Mouse (Mus musculus) skeletal muscle tissue, adult 2 months (tissue): ENCODE results near the gene Nudcd2.
"Not testable (repeated sequence)": the region's sequence is repeated elsewhere in the genome, so short reads cannot be mapped to it uniquely, and the experiment has no call there.

Source experiments
- DNase-seq: peaks from one replicate; pipeline ENCODE4 v3.0.0-alpha.2; 2012; ENCODE audit warnings: low read depth, low spot score

Nudcd2 gene

DNA sequence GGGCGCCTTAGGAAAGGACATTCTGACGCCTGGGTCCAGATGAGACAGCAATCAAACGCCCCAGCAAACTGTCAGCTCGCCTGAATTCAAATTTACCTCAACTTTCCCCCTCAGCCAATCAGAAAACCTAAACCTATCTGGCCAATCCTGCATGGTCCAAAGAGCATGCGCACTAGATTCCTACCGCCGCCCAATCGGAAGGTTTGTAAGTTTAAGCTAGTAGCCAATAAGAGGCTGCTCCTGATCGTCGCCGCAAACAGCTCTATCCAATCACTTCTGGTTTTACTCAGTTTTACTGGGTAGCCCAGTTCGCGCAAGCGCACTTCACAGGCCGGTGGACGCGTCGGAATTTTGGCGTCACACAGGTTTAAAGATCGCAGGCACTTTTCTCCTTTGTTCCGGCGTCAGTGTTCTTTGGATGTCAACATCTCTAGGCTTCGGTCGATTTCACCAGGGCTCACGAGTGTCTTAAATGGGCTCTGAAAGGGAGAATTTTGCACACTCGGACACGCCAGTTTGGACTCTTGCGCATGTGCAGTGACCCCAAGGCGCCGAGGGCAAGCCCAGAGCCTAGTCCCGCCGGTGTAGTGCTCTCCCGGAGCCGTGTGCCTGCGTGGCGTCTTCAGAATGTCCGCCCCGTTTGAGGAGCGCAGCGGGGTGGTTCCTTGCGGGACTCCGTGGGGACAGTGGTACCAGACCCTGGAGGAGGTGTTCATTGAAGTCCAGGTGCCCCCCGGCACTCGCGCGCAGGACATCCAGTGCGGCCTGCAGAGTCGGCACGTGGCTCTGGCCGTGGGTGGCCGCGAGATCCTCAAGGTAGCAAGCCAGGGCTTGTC, at the start of gene Nudcd2, which contains the start of gene Hmmr:
Gene Nudcd2, plus strand, starts transcription at position 329 of the 836 bp plus-strand sequence.
Gene Hmmr, minus strand, starts transcription at position 84 of the 836 bp plus-strand sequence.
- peak; percentile 99 for DNase-seq

- peak; percentile 39 for DNase-seq
These were observed 42.9 kb upstream of the Nudcd2 start for GRCm38 (mm10) chr11:40690444-40691127.

DNA sequence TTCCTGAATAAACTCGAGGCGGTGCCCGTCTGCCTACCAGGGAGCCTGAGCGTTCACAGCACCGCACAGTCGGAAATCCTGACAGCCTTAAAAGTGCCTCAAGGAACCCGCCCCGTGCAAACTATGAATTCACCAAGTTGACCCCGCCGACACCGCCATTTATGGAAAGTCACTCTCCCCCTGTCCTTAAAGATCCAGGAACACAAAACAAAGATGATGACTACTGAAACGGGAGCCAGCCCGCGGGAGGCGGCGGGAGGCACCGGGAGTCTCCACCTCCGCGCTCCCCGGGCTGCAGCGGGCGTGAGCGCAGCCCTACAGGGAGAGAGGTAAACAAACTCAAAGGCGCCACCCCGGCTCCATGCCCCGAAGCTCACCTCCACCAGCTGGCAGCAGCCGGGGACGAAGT, 41.4 kb upstream of the Nudcd2 start:
- DNase-seq: no peak

DNA sequence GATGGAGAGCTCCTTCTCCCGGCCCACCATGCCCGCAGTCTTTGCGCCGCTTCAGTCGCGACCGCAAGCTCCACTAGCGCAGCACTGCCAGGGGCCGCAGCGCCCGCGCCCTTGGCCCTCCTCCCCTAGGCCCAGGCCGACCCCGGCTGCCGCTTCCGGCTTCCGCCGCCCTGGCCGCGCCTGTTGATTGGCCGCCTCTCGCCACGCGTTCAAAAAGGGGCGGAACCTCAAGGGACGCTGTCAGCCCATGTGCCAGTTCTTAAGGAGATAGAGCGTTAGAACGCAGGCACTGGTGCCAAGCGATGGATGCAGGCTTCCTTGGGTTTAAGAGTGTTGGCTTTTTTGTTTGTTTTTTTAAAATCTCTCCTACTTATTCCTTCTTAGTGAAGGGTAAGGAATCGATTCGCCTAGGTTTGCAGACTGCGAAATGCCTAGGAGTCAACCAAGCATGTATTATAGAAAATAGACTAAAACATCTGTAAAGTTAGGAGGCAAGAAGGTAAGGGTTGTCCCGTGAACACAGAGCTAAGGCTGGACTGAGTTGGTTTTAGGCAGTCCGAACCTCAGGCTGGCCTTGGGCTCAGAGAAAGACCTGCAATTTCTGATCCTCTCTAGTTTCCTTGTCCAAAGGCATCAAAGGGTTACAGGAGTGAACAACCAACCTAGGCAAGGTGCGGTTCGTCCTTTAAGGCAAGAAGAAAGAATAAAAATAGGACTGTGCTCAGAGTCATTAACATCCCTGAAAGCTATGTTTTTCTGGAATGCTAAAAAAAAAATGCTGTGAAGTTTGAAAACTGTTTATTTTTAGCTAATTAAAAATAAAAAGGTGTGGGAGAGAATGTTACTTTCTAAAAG, 40.7 kb upstream of the Nudcd2 start:
- DNase-seq: peak; percentile 91

DNA sequence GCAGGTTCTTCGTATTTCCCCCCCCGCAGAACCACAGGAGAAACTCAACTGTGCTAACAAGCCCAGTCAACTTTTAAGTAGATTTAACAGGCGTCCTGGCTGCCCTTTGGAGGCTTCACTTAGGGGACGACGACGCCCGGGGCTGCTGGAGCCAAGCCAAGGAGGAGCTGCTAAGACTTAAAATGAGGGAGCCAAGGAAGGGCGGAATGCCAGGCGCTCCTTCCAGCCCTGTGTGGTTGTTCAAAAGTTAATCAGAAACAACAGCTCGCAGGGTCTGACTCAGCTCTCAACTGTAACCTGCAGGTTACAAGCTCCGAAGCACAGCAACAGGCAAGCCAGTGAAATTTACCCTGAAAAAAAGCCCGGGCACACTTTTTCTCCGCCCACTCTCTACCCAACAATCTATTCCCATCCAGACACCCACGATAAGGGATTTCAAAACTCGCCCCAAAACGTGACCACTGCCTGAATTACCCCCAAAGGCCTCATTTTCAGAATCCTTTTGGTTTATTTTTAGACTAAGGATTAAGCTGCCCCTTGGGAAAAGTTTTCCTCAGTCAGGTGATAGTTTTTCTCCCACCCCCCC, 40.0 kb upstream of the Nudcd2 start:
- peak; percentile 70 for DNase-seq

DNA sequence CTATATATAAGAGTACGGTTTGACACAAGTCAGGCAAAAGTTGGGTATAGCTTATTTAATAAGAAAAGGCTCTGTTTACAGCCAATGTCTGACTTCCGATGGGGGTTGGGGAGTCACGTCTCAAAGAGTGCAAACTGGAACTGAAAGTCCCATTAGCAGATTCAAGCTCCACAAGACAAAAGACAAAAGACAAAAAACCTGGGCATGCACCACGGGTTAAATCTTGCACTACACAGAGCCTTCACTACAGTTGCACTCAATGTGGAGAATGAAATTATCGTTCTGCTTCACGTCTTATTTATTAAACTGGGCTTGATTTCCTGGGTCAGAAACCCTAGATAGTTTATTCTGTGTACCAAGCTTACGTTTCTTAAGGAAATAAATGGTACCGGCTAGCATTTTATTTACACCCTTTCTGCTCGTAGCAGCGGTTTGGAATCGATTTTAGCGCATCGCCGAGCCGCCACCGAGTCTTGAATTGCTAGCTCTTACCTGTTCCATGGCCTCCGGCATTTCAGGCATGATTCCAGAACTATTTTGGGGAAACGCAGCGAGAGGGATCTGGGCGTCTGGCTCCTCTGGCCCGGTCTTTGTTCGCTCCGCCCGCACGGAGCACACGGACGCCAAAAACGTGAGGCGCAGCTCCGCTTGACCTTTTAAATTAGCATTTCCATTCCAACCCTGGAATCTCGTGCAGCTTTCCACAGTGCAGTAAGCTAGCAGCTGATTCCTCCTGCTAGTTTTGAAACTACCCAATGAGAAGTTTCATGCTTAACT, 39.0 kb upstream of the Nudcd2 start:
- peak; percentile 68 for DNase-seq

DNA sequence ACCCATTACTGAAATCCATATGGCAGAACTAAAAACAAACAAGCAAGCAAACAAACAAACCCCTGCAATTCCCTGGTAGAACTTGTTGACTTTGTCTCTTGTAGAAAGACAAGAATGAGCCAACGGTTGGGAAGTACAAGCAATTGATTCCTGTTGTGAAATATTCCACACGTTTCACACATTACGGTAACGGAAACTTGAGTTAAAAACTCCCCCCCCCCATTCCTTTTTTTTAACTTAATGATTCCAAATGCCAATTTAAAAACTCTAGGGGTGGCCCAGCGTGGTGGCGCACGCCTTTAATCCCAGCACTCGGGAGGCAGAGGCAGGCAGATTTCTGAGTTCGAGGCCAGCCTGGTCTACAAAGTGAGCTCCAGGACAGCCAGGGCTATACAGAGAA, 38.4 kb upstream of the Nudcd2 start, which contains the start of gene Mat2b:
Gene Mat2b, minus strand, starts transcription at position 101 of the 400 bp plus-strand sequence.
- DNase-seq: no peak

DNA sequence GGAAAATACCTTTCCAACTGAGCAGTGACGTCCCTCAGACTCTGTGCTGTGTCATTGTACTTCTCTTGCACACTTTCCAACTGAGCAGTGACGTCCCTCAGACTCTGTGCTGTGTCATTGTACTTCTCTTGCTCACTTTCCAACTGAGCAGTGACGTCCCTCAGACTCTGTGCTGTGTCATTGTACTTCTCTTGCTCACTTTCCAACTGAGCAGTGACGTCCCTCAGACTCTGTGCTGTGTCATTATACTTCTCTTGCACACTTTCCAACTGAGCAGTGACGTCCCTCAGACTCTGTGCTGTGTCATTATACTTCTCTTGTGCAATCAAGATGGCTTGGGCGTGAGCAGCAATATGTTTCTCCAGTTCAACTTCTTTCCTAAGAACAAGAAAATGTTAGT, 23.6 kb upstream of the Nudcd2 start:
- not testable (repeated sequence) for DNase-seq

- peak; percentile 3 for DNase-seq
These were observed 19.6 kb upstream of the Nudcd2 start for GRCm38 (mm10) chr11:40713858-40714257.

DNA sequence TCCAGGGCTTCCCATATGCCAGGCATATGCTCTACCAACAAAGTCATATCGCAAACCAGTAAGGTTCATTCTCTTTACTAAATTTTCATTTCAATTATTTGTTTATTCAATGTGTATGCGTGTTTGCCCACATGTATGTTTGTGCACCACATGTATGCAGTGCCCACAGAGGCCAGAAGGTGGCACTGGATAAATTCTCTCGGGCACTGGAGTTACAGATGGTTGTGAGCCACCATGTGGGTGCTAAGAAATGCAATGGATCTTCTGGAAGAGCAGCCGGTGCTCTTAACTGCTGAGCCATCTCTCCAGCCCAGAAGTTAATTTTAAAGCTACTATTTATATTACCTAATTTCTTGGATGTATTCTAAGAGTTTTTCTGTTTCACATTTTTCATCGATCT, 17.9 kb upstream of the Nudcd2 start:
- DNase-seq: no peak

- DNase-seq: no peak
These were observed 15.1 kb upstream of the Nudcd2 start for GRCm38 (mm10) chr11:40718324-40718723.

- DNase-seq: no peak
These were observed 499 bp upstream of the Nudcd2 start for GRCm38 (mm10) chr11:40732997-40733338.

GRCm38 (mm10) chr11:40734251-40734752, 835 bp downstream of the Nudcd2 start:
- no peak for DNase-seq

GRCm38 (mm10) chr11:40737369-40737768, 3.9 kb downstream of the Nudcd2 start:
- no peak for DNase-seq

GRCm38 (mm10) chr11:40741605-40742262, 8.3 kb downstream of the Nudcd2 start:
- DNase-seq: no peak

GRCm38 (mm10) chr11:40744348-40744747, 10.9 kb downstream of the Nudcd2 start:
- no peak for DNase-seq

DNA sequence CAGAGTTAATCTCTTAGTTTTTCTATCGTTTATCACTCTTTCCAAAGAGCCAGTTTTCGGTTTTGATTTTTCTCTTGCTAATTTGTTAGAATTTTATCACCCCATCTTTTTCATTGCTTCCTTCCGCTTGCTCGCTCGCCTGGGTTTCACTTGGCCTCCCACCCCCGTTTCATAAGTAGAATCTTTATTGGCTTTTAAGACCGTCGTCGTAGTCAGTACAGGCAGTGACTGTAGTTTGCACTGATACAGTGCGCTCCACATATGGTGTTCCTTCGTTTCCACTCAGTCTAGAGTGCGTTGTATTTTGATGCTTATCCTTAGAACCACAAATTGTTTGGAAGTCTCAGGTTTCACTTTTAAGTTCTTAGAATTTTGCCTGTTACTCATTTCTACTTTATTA, 12.9 kb downstream of the Nudcd2 start:
- no peak for DNase-seq

- DNase-seq: no peak
These were observed 14.2 kb downstream of the Nudcd2 start for GRCm38 (mm10) chr11:40747716-40748115.

GRCm38 (mm10) chr11:40753836-40754235, 20.4 kb downstream of the Nudcd2 start:
- DNase-seq: peak; percentile 38

GRCm38 (mm10) chr11:40754664-40755107, 21.2 kb downstream of the Nudcd2 start:
- peak; percentile 21 for DNase-seq
